Mouse (Mus musculus): ENCODE measurements around the gene Fbxo47.

Fbxo47 gene

GRCm38 (mm10) chr11:97825295-97825694 lies 58.7 kb downstream of the Fbxo47 start:
- no peaks in the 10 kb centered on the region for H3K27me3 ChIP-seq (ENCODE audit: insufficient read depth, low read length)
- TF ChIP-seq POU5F1 (IDR thresholded peaks at IDR 0.05; ENCODE audit: borderline replicate concordance, low read length) = no peak
- no peak for TF ChIP-seq NANOG (IDR thresholded peaks at IDR 0.05; ENCODE audit: borderline replicate concordance, low read length)
- TF ChIP-seq CTCF (conservative IDR thresholded peaks at IDR 0.05; ENCODE audit: low read length) = no peak
- H3K4me3 ChIP-seq (replicated peaks; ENCODE audit: low read length) = peak overlapping the region; percentile 57

GRCm38 (mm10) chr11:97824895-97825294 lies 59.1 kb downstream of the Fbxo47 start:
- Histone ChIP-seq H3K4me3 (replicated peaks; ENCODE audit: low read length) (peak overlapping the region; percentile 57), H3K4me1 (replicated peaks; ENCODE audit: low read depth, low read length) (peaks cover 98% of the 10 kb centered on the region), H3K9me3 (ENCODE audit: low read length) (no peaks in the 10 kb centered on the region), H3K36me3 (ENCODE audit: insufficient read depth, low read length) (peaks cover 97% of the 10 kb centered on the region), H3K27me3 (ENCODE audit: insufficient read depth, low read length) (no peaks in the 10 kb centered on the region)
- TF ChIP-seq POU5F1 (IDR thresholded peaks at IDR 0.05; ENCODE audit: borderline replicate concordance, low read length) (no peak), CTCF (conservative IDR thresholded peaks at IDR 0.05; ENCODE audit: low read length) (no peak), NANOG (IDR thresholded peaks at IDR 0.05; ENCODE audit: borderline replicate concordance, low read length) (no peak)

More at GRCm38 (mm10) chr11:97825295-97825694, 58.7 kb downstream of the Fbxo47 start:
- H3K4me1 ChIP-seq (replicated peaks; ENCODE audit: low read depth, low read length) = peaks cover 98% of the 10 kb centered on the region
- peaks cover 97% of the 10 kb centered on the region for H3K36me3 ChIP-seq (ENCODE audit: insufficient read depth, low read length)
- H3K9me3 ChIP-seq (ENCODE audit: low read length) = no peaks in the 10 kb centered on the region

- TF ChIP-seq CTCF (conservative IDR thresholded peaks at IDR 0.05; ENCODE audit: low read length) (no peak), NANOG (IDR thresholded peaks at IDR 0.05; ENCODE audit: borderline replicate concordance, low read length) (no peak), POU5F1 (IDR thresholded peaks at IDR 0.05; ENCODE audit: borderline replicate concordance, low read length) (no peak)
- Histone ChIP-seq H3K27me3 (ENCODE audit: insufficient read depth, low read length) (no peaks in the 10 kb centered on the region), H3K9me3 (ENCODE audit: low read length) (no peaks in the 10 kb centered on the region), H3K36me3 (ENCODE audit: insufficient read depth, low read length) (peaks cover 97% of the 10 kb centered on the region), H3K4me3 (replicated peaks; ENCODE audit: low read length) (no peak overlapping the region), H3K4me1 (replicated peaks; ENCODE audit: low read depth, low read length) (peaks cover 98% of the 10 kb centered on the region)
These were observed 59.8 kb downstream of the Fbxo47 start for GRCm38 (mm10) chr11:97824168-97824567.

GRCm38 (mm10) chr11:97822840-97823603 lies 60.9 kb downstream of the Fbxo47 start:
- H3K9me3 ChIP-seq (ENCODE audit: low read length) = no peaks in the 10 kb centered on the region
- H3K27me3 ChIP-seq (ENCODE audit: insufficient read depth, low read length) = no peaks in the 10 kb centered on the region
- no peak overlapping the region for H3K4me3 ChIP-seq (replicated peaks; ENCODE audit: low read length)
- peaks cover 98% of the 10 kb centered on the region for H3K4me1 ChIP-seq (replicated peaks; ENCODE audit: low read depth, low read length)
- H3K36me3 ChIP-seq (ENCODE audit: insufficient read depth, low read length) = peaks cover 97% of the 10 kb centered on the region
- no peak for TF ChIP-seq NANOG (IDR thresholded peaks at IDR 0.05; ENCODE audit: borderline replicate concordance, low read length)
- TF ChIP-seq POU5F1 (IDR thresholded peaks at IDR 0.05; ENCODE audit: borderline replicate concordance, low read length) = no peak
- no peak for TF ChIP-seq CTCF (conservative IDR thresholded peaks at IDR 0.05; ENCODE audit: low read length)

- Histone ChIP-seq H3K36me3 (ENCODE audit: insufficient read depth, low read length) (peaks cover 97% of the 10 kb centered on the region), H3K4me3 (replicated peaks; ENCODE audit: low read length) (0 out of 2 replicates have a peak overlapping the region, but pooled peaks have one; percentile 3), H3K9me3 (ENCODE audit: low read length) (no peaks in the 10 kb centered on the region), H3K4me1 (replicated peaks; ENCODE audit: low read depth, low read length) (peaks cover 98% of the 10 kb centered on the region), H3K27me3 (ENCODE audit: insufficient read depth, low read length) (no peaks in the 10 kb centered on the region)
- TF ChIP-seq POU5F1 (IDR thresholded peaks at IDR 0.05; ENCODE audit: borderline replicate concordance, low read length) (no peak), CTCF (conservative IDR thresholded peaks at IDR 0.05; ENCODE audit: low read length) (no peak), NANOG (IDR thresholded peaks at IDR 0.05; ENCODE audit: borderline replicate concordance, low read length) (no peak)
These were observed 62.4 kb downstream of the Fbxo47 start for GRCm38 (mm10) chr11:97821401-97822064.

GRCm38 (mm10) chr11:97820840-97821239 lies 63.1 kb downstream of the Fbxo47 start:
- no peak overlapping the region for H3K4me3 ChIP-seq (replicated peaks; ENCODE audit: low read length)
- peaks cover 98% of the 10 kb centered on the region for H3K4me1 ChIP-seq (replicated peaks; ENCODE audit: low read depth, low read length)
- TF ChIP-seq POU5F1 (IDR thresholded peaks at IDR 0.05; ENCODE audit: borderline replicate concordance, low read length) = no peak
- TF ChIP-seq NANOG (IDR thresholded peaks at IDR 0.05; ENCODE audit: borderline replicate concordance, low read length) = no peak
- no peak for TF ChIP-seq CTCF (conservative IDR thresholded peaks at IDR 0.05; ENCODE audit: low read length)
- H3K9me3 ChIP-seq (ENCODE audit: low read length) = no peaks in the 10 kb centered on the region
- no peaks in the 10 kb centered on the region for H3K27me3 ChIP-seq (ENCODE audit: insufficient read depth, low read length)
- peaks cover 98% of the 10 kb centered on the region for H3K36me3 ChIP-seq (ENCODE audit: insufficient read depth, low read length)

GRCm38 (mm10) chr11:97819923-97820322 lies 64.0 kb downstream of the Fbxo47 start:
- Histone ChIP-seq H3K4me1 (replicated peaks; ENCODE audit: low read depth, low read length) (peaks cover 98% of the 10 kb centered on the region), H3K27me3 (ENCODE audit: insufficient read depth, low read length) (no peaks in the 10 kb centered on the region), H3K36me3 (ENCODE audit: insufficient read depth, low read length) (peaks cover 98% of the 10 kb centered on the region), H3K4me3 (replicated peaks; ENCODE audit: low read length) (no peak overlapping the region; the same call in 1 of the 2 replicates), H3K9me3 (ENCODE audit: low read length) (no peaks in the 10 kb centered on the region)
- TF ChIP-seq POU5F1 (IDR thresholded peaks at IDR 0.05; ENCODE audit: borderline replicate concordance, low read length) = no peak
- TF ChIP-seq CTCF (conservative IDR thresholded peaks at IDR 0.05; ENCODE audit: low read length) = no peak
- no peak for TF ChIP-seq NANOG (IDR thresholded peaks at IDR 0.05; ENCODE audit: borderline replicate concordance, low read length)

- peaks cover 98% of the 10 kb centered on the region for H3K4me1 ChIP-seq (replicated peaks; ENCODE audit: low read depth, low read length)
- peak overlapping the region; percentile 54; the same call in 1 of the 2 replicates for H3K4me3 ChIP-seq (replicated peaks; ENCODE audit: low read length)
- no peaks in the 10 kb centered on the region for H3K27me3 ChIP-seq (ENCODE audit: insufficient read depth, low read length)
- no peak for TF ChIP-seq POU5F1 (IDR thresholded peaks at IDR 0.05; ENCODE audit: borderline replicate concordance, low read length)
- no peak for TF ChIP-seq CTCF (conservative IDR thresholded peaks at IDR 0.05; ENCODE audit: low read length)
- TF ChIP-seq NANOG (IDR thresholded peaks at IDR 0.05; ENCODE audit: borderline replicate concordance, low read length) = no peak
- H3K36me3 ChIP-seq (ENCODE audit: insufficient read depth, low read length) = peaks cover 98% of the 10 kb centered on the region
- no peaks in the 10 kb centered on the region for H3K9me3 ChIP-seq (ENCODE audit: low read length)
These were observed 64.9 kb downstream of the Fbxo47 start for GRCm38 (mm10) chr11:97819102-97819501.

All from E14TG2a.4 (cell line).